Mouse (Mus musculus) frontal cortex, postnatal 25 days (tissue): ENCODE measurements at regions not wholly inside any gene's neighbourhood (a gene's known extent, or its start where the extent isn't known, plus 50 kb on each side); places are given as distances from the start of the nearest gene placed in this dataset.

Experiments used
- DNase-seq, 2 experiments: peaks; one replicate each; pipeline ENCODE4 v3.0.0; 2022; ENCODE audit warnings: low spot score in 2 of 2

GRCm38 (mm10) chr3:147975500-147975899 is 1014.9 kb downstream of the Adgrl2 start:
- no peak for DNase-seq

DNA sequence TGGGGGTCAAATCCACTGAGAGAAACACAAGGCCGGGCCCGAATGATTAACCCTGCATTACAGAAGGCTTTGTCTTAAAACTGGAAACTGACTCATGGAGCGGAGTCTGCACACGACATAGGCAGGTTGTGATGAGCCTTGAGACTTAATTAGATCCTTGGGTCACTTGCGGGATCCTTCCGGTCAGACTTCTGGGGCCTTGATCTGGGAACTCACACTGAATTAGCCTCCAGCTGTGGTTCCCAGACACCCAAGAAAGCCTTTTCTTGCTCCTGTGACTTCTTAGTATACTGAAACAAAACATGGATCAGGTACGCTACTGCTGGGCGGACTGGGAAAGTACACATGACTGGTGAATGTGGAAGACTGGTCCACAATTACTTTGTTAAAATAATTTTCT is 1015.8 kb downstream of the Adgrl2 start:
- DNase-seq = no peak

GRCm38 (mm10) chr3:147968271-147968670 is 1022.1 kb downstream of the Adgrl2 start:
- DNase-seq = no peak

DNA sequence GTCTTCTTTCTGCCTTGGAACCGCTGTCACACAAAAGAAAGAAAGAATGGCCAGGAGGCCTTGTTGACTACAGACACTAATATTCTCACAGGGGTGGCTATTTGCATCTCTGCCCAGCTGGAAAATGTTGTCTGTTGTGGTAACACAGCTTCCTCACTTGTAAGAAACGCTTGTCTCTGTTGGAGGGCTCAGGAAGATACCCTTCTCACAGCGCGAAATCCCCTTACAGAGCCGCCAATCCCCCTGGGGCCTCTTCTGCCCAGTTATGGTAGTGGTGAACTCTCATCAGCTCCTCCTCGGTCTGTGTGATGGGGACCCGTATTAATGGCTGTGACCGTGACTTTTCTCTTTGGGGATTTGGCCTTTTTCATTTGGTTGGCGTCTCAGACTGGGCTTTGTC is 1022.5 kb downstream of the Adgrl2 start:
- no peak for DNase-seq

DNA sequence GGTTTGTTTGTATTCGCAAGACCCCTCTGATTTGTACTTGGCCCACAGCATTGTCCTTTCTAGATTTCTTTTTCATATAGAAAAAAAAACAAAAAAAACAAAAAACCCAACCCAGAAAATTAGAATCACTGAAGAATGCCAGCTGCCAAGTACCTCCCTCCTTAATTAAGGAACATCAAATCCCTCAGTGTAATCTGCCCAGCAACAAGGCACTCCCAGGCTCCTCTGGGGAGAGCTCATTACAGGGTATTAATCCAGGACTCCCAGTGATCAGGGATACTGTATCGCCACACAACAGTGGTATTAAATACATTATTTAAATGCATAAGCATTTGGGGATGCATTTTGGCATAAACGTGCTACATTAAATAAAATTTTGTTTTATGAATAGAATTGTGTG is 1023.1 kb downstream of the Adgrl2 start:
- DNase-seq = no peak

DNA sequence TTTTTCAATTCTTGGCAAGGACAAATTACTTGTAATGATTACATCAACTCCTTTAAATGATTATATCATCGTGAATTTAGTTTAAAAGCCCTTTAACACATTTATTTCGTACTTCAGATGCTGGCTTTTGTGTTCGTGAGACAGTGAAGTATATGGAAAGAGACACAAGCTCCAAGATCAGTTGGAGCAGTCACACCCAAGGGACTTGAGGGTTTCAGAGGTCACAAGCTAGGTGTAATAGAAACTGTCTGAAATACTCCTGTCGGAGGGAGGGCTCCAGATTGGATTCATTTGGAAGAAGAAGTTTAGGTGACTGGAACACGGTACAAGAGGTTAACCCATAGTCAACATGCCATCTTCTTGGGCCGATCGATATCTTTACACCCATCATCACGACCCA is 1023.5 kb downstream of the Adgrl2 start:
- DNase-seq = no peak

DNA sequence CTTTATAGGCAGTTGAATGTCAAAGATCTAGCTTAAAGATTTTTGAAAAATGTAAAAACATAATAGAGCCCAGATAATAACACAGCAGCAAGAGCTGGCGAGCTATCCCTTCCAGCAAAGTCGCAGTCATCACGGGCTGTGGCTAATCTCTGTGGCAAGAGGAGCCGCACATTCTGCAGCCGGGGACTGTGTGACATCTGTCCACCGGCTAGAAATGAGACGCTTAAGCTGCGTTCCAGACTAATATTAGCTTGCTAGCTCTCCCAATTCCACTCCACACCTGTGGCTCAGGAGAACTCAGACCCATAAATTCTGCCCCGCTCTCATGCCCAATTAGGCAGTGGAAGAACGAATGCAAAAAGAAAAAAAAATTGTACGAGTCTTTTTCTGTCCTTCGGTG is 1024.0 kb downstream of the Adgrl2 start:
- DNase-seq = no peak

GRCm38 (mm10) chr3:147963698-147964476 is 1026.5 kb downstream of the Adgrl2 start:
- no peak for DNase-seq

DNA sequence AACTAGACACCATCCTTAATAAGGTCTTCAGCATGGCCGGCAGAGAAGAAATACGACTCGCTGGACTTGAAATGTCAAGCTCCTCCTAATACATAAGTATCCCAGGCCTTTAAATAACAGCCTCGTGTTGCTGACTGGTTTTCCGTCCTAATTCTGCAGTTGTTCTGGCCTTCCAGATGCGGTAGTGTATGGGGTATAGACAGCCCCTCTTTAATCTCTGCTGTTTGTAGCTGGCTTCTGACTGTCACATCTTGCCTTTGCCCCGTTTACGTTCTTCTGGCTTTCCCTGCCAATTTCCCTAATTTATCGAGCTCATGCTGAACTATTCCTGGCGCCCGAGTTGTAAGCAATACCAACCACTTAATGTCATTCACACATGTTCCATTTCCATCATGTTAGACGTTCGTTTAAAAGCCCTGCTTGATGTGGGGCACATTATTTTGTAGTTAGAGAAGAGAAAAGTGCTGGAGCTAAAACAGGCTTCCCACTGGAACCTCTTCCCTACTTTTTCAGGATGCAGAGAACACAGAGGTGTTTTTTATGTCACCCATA is 1042.2 kb downstream of the Adgrl2 start:
- DNase-seq = no peak

DNA sequence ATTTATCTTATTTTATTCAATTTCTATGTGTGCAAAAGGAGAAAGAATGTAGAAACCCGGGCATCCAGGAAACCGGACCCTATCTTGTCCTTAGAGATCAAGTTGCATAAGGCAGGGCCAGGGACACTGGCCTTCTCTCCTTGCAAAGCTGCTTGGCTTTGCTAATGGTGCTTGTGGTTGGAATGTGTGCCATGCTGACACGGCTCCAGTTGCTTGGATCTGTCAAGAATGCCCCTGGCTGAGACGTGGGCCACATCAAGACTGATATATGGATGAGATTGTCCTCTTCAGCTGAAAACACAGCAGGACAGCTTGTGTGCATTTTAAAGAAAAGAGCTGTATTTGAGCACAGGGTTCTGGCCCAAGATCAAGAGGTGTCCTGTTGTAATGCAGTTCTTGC is 1047.0 kb downstream of the Adgrl2 start:
- DNase-seq = no peak

- no peak for DNase-seq
Observed at GRCm38 (mm10) chr3:147930811-147931251, 1059.5 kb downstream of the Adgrl2 start.

GRCm38 (mm10) chr3:147920181-147920580 is 1068.0 kb downstream of the Ttll7 start:
- DNase-seq = no peak

DNA sequence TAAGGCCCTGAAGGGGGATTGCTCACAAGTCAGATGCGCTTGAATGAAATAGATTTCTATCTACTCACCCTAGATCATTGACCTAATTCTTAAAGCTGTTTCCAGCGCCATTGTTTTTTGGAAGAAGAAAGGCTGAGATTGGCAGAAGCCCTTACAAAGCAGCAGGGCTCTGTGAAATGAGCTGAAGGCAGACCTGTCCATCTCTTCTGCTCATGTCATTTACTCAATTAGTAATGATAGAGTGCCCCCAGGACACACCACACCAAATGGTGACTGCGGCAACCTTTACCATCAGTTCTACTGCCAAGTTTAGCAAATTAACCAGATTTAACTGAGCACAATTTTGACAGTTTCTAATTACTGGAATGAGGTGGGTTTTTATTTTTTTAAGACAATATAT is 1067.5 kb downstream of the Ttll7 start:
- no peak for DNase-seq

DNA sequence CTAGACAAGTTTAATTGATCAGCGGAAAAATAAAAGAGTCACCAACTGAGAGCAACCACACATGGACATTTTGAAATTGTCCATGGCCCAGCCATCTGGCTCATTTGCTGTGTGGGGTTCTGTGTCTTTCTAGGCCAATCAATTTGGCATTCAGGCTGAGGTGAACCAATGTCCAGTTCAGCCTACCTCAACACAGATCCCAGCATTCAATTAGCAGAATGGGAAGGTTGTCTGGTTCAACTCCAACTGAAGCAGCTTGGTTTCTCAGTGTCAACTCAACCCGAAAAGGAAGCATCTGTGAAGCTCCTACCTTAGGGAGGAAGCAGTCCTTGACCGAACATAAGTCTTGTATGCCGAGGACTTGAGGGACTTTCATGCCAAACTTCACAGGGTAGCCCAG is 1067.0 kb downstream of the Ttll7 start:
- DNase-seq = no peak

DNA sequence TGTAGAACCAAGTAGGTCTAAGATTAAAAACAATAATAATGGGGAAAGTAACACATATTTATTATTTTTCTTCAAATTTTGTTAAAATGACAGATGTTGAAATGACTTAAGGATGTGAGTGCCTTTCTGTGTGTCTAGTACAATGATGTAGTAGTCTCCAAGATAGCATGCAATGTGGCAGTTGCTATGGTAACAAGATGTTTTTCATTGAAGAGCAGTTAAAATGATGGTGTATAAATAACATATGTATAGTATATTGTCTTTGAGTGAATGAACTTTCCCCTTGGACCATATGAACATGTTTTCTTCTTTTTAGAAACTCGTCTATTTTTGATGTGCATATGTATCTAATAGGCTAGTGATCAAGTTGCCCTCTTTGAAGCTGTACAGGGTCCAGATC is 1044.6 kb downstream of the Ttll7 start:
- no peak for DNase-seq

DNA sequence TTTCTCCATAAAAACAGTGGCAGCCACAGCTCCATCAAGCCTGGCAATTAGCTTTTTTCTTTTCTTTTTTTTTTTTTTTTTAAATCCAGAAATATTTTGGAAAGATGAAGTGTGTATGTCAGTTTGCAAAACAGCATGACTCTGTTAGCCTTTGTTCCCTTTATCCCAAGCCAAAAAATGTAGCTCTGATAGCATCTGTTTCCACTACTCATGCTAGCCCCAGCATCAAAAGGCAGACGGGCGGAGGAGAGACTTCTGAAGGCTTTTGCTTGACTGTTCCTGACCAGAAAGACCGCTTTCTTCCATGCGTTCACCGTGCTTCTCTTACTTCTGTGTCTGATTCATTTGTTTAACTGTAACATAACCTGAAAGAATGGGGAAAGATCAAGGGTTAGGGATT is 1039.5 kb downstream of the Ttll7 start:
- DNase-seq = no peak

DNA sequence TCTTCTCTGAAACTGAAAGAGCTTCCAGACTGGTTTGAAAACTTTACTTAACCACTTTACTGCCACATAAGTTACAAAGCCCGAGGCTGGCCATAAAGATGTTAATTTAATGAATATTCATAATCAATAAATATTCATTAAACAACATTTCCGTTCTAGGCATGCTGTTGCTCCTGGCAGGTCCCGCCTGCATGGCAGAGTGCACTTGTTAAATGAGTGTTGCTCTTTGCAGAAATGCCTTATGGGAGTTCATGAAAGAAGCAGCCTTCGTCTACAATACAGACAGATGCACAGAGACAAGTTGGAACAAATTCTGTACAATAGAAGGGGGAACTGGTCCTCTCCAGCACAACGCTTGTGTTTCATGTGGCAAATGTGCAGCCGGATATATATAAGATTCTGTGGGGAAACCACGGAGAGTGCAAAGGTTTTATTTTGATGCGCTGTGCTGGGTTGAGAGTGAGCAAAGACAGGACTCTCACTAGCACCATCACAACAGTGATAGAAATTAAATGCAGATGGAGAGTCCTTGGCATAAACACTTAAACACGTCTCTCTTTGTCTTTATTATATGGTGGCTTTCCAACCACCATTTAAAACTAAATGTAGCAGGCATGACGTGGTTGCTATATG is 1034.2 kb downstream of the Ttll7 start:
- DNase-seq = no peak

DNA sequence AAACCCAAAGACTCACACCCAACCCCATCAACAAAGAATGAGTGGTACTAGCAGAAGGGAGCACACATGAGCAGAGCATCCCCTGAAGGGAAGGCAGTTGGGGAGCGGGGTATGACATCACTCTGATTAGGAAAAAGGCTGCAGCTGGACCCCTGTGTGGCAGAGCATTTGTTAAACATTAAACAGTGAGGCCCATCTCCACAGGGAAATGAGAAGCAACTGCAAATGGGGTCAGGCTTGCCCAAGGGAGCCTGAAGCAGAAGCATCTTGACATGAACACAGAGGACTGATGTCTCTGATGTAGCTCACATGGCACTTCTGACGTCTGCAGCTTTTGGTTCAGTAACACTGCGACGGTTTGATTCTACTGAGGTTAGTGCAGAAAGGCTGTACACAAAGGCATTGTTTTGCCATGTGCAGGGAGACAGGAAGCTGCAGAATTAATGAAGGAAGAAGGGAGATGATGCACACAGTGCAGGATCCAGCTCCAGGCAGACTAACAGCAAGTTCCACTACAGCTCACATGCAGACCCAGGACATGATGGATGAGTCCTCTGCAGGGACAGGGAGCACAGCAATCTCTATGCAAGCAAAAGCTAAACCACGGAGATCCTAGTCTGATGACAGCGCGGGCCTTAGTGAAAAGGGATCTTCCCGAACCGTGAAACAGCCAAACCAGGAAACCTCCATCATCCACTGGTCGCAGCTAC is 1030.9 kb downstream of the Ttll7 start:
- no peak for DNase-seq

GRCm38 (mm10) chr3:147878690-147879089 is 1026.5 kb downstream of the Ttll7 start:
- no peak for DNase-seq

- DNase-seq = no peak
Observed at GRCm38 (mm10) chr3:147868281-147868680, 1016.1 kb downstream of the Ttll7 start.

DNA sequence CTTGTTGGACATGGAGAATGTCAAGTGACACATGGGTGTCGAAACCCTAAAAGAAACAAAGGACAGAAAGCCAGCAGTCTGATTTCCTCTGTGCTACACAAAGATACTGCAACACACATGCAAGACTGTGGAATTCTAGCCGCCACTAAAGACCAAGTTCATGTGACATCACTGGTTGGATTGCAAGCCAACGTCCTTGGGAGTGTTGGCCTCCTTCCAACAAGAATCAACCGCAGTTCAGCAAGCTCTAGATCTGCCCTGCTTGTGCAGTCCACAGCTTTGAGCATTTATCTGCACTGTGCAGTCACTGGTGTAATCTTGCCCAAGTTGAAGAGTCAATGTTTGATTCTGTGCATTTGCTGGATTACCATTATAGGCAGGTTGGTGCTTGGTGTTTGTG is 1001.2 kb downstream of the Ttll7 start:
- DNase-seq = no peak

- no peak for DNase-seq
Observed at GRCm38 (mm10) chr3:147852830-147853229, 1000.7 kb downstream of the Ttll7 start.

DNA sequence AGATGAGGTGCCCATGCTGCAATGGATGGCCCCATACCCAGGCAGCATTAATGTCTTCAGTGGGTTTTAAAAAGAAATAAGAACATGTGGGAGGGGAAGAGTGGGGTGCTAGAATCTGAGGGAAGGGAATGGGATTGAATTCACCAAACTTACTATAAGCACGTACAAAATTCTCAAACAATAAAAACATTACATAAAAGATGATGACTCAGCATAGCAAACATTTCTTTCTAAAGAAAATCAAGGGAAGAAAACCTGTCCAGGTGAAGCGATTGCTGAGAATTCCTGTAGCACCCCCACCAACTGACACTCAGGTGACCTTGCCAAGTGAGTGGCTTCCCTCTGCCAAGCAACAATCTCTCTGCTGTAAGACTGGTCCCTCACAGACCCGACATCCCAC is 989.2 kb downstream of the Ttll7 start:
- no peak for DNase-seq
